Mouse (Mus musculus): ENCODE data around the gene Gpr182.

DNA sequence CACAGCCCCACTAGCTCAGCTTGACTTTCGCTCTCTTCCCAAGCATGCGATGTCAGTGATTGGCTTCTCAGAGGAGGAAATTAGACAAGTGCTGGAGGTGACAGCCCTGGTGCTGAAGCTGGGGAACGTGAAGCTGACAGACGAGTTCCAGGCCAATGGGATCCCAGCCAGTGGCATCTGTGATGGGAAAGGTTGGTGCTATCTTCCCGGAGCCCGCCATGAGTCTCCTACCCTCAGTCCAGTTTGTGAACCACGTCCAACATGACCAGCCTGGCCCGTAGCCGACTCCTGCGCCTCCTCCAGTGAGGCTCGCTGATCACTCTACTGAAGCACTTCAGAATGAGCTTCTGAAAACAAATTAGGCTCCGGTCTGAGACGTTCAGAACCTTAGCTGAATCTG is 41.2 kb downstream of the Gpr182 start:
- no peak for TF ChIP-seq CTCF (IDR thresholded peaks at IDR 0.05; ENCODE audit: extremely low read depth, insufficient read depth, insufficient read length, insufficient replicate concordance)
- no peak for TF ChIP-seq POLR2A (IDR thresholded peaks at IDR 0.05; ENCODE audit: low read depth, low read length)
